ENCODE assay signal across 8 mouse cellular contexts in genomic region chr11:4705178-4705577, GRCm38 (mm10). TPM values are rescaled to one million over a fixed set of nuclear protein-coding genes. Genes with fewer than 3 reads are reported as not detected.
DNase-seq lines count a peak whose midpoint lies in the region; ATAC-seq lines count a peak whose summit lies in the region.

No protein-coding gene starts in this region.

- peaks cover 2 to 11% of the 10 kb centered on the region in 2 experiments; a peak in 3 of 4 replicates for H3K4me1 ChIP-seq in heart, embryonic 14.5 days (ENCODE audit: control insufficient read depth in 2 of 2, insufficient read depth in 2 of 2, low read length in 2 of 2)
- peaks cover 20% of the 10 kb centered on the region for H3K4me1 ChIP-seq in forebrain, embryonic 16.5 days (replicated peaks; ENCODE audit: control insufficient read depth, insufficient read depth, low read length)

- ATAC-seq in heart, embryonic 14.5 days (ENCODE audit: insufficient number of reproducible peaks, insufficient read depth, low FRiP score, low read depth): no peak
- no peak for ATAC-seq in forebrain, embryonic 16.5 days

- peaks cover 23% of the 10 kb centered on the region for H3K36me3 ChIP-seq in heart, embryonic 14.5 days (ENCODE audit: control insufficient read depth, insufficient read depth, low read length)
- H3K36me3 ChIP-seq in forebrain, embryonic 16.5 days (ENCODE audit: control insufficient read depth, insufficient read depth): 0 out of 2 replicates have a peak, but pooled peaks cover 10% of the 10 kb centered on the region
- H3K36me3 ChIP-seq in macrophage (ENCODE audit: inconsistent target): 0 out of 2 replicates have a peak, but pooled peaks cover 7% of the 10 kb centered on the region

- H3K4me3 ChIP-seq in heart, embryonic 14.5 days (ENCODE audit: control insufficient read depth in 1 of 2, insufficient read depth in 1 of 2, low read depth in 1 of 2, low read length in 2 of 2): peak overlapping the region; percentile 78 to 89
- peak overlapping the region; percentile 88 for H3K4me3 ChIP-seq in forebrain, embryonic 16.5 days (replicated peaks; ENCODE audit: low read length)
- H3K4me3 ChIP-seq in macrophage (ENCODE audit: inconsistent target): peak overlapping the region; percentile 96

- H3K79me2 ChIP-seq in macrophage (ENCODE audit: inconsistent target): peaks cover 49% of the 10 kb centered on the region

- peak overlapping the region; percentile 96 for H3K9ac ChIP-seq in heart, embryonic 14.5 days (ENCODE audit: low read length)
- peak overlapping the region; percentile 58 for H3K9ac ChIP-seq in forebrain, embryonic 16.5 days (replicated peaks; ENCODE audit: low read depth, low read length)

- no peak for DNase-seq in heart, postnatal 14 days
- peak; percentile 76 for DNase-seq in ES-CJ7 (ENCODE audit: low read depth, low spot score)
- DNase-seq in left cerebral cortex, postnatal 14 days (ENCODE audit: low spot score in 2 of 2): no peak
- DNase-seq in frontal cortex, adult 2 months (ENCODE audit: extremely low spot score in 1 of 2, low spot score in 1 of 2): no peak
- no peak for DNase-seq in kidney, postnatal 10 days

- peak overlapping the region; percentile 91 for H3K4me2 ChIP-seq in heart, embryonic 14.5 days (ENCODE audit: low read length)
- peak overlapping the region; percentile 92 for H3K4me2 ChIP-seq in forebrain, embryonic 16.5 days (ENCODE audit: low read length)

- intact Hi-C loops in heart, postnatal 14 days (cut with DNase I): no loop called here
- intact Hi-C loops in left cerebral cortex, postnatal 14 days (cut with DNase I): no loop called here

- H3K27ac ChIP-seq in heart, embryonic 14.5 days (replicated peaks in 1 of 2; ENCODE audit: control insufficient read depth in 1 of 2, insufficient read depth in 1 of 2, low read depth in 2 of 2, low read length in 2 of 2): peak overlapping the region in 1 of 2 experiments; percentile 11; a peak in 1 of 4 replicates
- H3K27ac ChIP-seq in forebrain, embryonic 16.5 days (ENCODE audit: low read length): no peak overlapping the region
- H3K27ac ChIP-seq in macrophage: peak overlapping the region; percentile 69

- no peaks in the 10 kb centered on the region for H3K27me3 ChIP-seq in heart, embryonic 14.5 days (ENCODE audit: control insufficient read depth, insufficient read depth, low read length)
- no peaks in the 10 kb centered on the region for H3K27me3 ChIP-seq in forebrain, embryonic 16.5 days (replicated peaks; ENCODE audit: control insufficient read depth, insufficient read depth, low read length)

- H3K9me3 ChIP-seq in heart, embryonic 14.5 days (ENCODE audit: control insufficient read depth, low read length): no peaks in the 10 kb centered on the region
- no peaks in the 10 kb centered on the region for H3K9me3 ChIP-seq in forebrain, embryonic 16.5 days (ENCODE audit: control insufficient read depth, low read length)

- WGBS in heart, embryonic 14.5 days: 11% methylated on average over 4 of the region's 4 CpGs
- 4% methylated on average over 4 of the region's 4 CpGs for WGBS in forebrain, embryonic 16.5 days
- 11% methylated on average over 4 of the region's 4 CpGs for WGBS in macrophage (ENCODE audit: missing documents)

RNA-seq across cellular contexts. Expression of gene Zmat5, which starts 0.7 kb away (rescaled TPM):
- 52.9 and 58.3 TPM in 2 replicates for polyA plus RNA-seq in heart, embryonic 14.5 days (2014; fragmentation: Nextera tagmentation; extraction: Ambion mirVana)
- total RNA-seq in heart, postnatal 14 days (2021): 10 to 100 TPM; 21.0 to 22.6 TPM
- polyA plus RNA-seq in forebrain, embryonic 16.5 days (2015; fragmentation: Nextera tagmentation; extraction: Ambion mirVana): 70.2 and 75.5 TPM in 2 replicates
- total RNA-seq in macrophage (2018; cell fraction: chromatin; rRNA removed): 10 to 100 TPM in 9 of 26 experiments, 1 to 10 TPM in 13, not detected in 4; 1.2 to 17.5 (median 9.1) TPM
- total RNA-seq in macrophage (2018; cell fraction: cytosol; rRNA removed): 10 to 100 TPM; 22.8 to 45.6 (median 36.7) TPM
- total RNA-seq in macrophage (2018; cell fraction: nucleus; rRNA removed): 10 to 100 TPM in 7 of 26 experiments, 1 to 10 TPM in 19; 3.0 to 15.8 (median 7.5) TPM
- 12.8 to 30.5 TPM (median 29.0 TPM) in 3 replicates for polyA plus RNA-seq in macrophage (2018)
- total RNA-seq in left cerebral cortex, postnatal 14 days (2021): 10 to 100 TPM; 25.7 to 30.7 TPM
- 48.6 and 49.5 TPM in 2 replicates for polyA plus RNA-seq in frontal cortex, adult 2 months (2012; rRNA removed)

RNA-seq across cellular contexts. Expression of gene Uqcr10, which starts 1.0 kb away (rescaled TPM):
- 2,176 and 2,265 TPM in 2 replicates for polyA plus RNA-seq in heart, embryonic 14.5 days (2014; fragmentation: Nextera tagmentation; extraction: Ambion mirVana)
- total RNA-seq in heart, postnatal 14 days (2021): 1,000 to 10,000 TPM; 1,424 to 1,479 TPM
- polyA plus RNA-seq in forebrain, embryonic 16.5 days (2015; fragmentation: Nextera tagmentation; extraction: Ambion mirVana): 487 and 509 TPM in 2 replicates
- total RNA-seq in macrophage (2018; cell fraction: chromatin; rRNA removed): 10 to 100 TPM in 9 of 26 experiments, 1 to 10 TPM in 15, not detected in 2; 2.2 to 35.8 (median 6.8) TPM
- total RNA-seq in macrophage (2018; cell fraction: cytosol; rRNA removed): 100 to 1,000 TPM; 201 to 297 (median 244) TPM
- total RNA-seq in macrophage (2018; cell fraction: nucleus; rRNA removed): 10 to 100 TPM in 25 of 26 experiments, 1 to 10 TPM in 1; 9.3 to 60.2 (median 26.6) TPM
- polyA plus RNA-seq in macrophage (2018): 160 to 375 TPM (median 326 TPM) in 3 replicates
- total RNA-seq in left cerebral cortex, postnatal 14 days (2021): 100 to 1,000 TPM; 429 to 434 TPM
- polyA plus RNA-seq in frontal cortex, adult 2 months (2012; rRNA removed): 977 and 1,045 TPM in 2 replicates

RNA-seq across cellular contexts. Expression of gene Cabp7, which starts 41.4 kb away (rescaled TPM):
- 0.08 and 0.11 TPM in 2 replicates for polyA plus RNA-seq in heart, embryonic 14.5 days (2014; fragmentation: Nextera tagmentation; extraction: Ambion mirVana)
- not detected for total RNA-seq in heart, postnatal 14 days (2021)
- 1.5 and 1.6 TPM in 2 replicates for polyA plus RNA-seq in forebrain, embryonic 16.5 days (2015; fragmentation: Nextera tagmentation; extraction: Ambion mirVana)
- not detected for total RNA-seq in macrophage (2018; cell fraction: chromatin; rRNA removed)
- not detected for total RNA-seq in macrophage (2018; cell fraction: cytosol; rRNA removed)
- not detected for total RNA-seq in macrophage (2018; cell fraction: nucleus; rRNA removed)
- 0.04 TPM in 1 of 3 replicates, not detected in the others for polyA plus RNA-seq in macrophage (2018)
- 10 to 100 TPM in 1 of 2 experiments, 1 to 10 TPM in 1; 5.8 to 14.4 TPM for total RNA-seq in left cerebral cortex, postnatal 14 days (2021)
- 14.8 and 15.7 TPM in 2 replicates for polyA plus RNA-seq in frontal cortex, adult 2 months (2012; rRNA removed)
